Mouse (Mus musculus): ENCODE data around the gene Adgrv1. TPM values are rescaled to one million over a fixed set of nuclear protein-coding genes. Genes with fewer than 3 reads are reported as not detected.

The Adgrv1 gene
- polyA plus RNA-seq, 1 experiment from 2014 or later, result 0.37 TPM

DNA sequence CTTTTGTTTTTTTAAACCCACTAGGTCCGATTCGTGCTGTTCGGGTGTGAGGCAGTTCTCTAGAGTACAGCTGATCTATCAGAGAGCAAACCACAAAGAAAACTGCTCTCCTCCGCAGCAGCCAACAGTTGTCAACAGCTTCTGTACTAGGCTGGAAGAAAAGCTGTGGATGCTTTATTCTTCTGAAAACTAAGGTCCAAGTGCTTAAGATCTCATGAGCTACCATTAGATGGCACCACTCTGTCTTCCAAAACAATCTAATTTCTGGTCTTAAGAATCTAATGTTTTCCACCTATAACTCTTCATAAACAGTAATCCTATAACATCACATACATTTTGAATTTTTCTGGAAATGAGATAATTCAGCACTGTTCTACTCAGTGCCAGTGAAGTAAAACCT lies 22.6 kb downstream of the Adgrv1 start:
- in situ Hi-C loops (cut with MboI; ENCODE audit: low pct_unique_long_range_greater_than_20kb), result no loop called here
- no peak for DNase-seq (ENCODE audit: low read depth, low spot score)
- no peak for ATAC-seq
- CTCF ChIA-PET, result interaction anchor here (1.3 kb wide), 2 partner anchors 17 to 30 kb away, joined by 3 to 5 read pairs; no protein-coding TSS in a partner anchor
- no peak for TF ChIP-seq CTCF (IDR thresholded peaks at IDR 0.05)
- peaks cover 15% of the 10 kb centered on the region for H3K27me3 ChIP-seq
- POLR2A ChIA-PET, result no interaction called here

DNA sequence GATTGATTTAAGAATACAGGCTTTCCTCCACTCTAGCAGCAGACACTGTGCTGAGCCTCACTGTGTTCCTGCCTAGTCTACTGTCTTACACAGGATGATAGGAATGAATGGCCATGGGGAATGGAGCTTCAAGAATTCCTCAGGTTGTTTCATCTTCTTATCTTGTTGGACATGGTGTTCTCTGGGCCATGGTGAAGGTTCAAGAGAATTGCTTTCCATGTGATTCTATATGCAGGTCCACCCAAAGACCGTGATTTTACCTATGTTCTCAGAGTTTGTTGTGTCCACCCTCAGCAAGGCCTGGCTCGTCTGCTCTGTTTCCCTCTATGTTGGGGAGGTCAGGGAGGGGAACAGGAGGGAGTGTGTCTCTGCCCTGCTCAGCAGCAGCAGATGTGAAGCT lies 26.0 kb downstream of the Adgrv1 start:
- CTCF ChIA-PET, result no interaction called here
- POLR2A ChIA-PET, result no interaction called here
- in situ Hi-C loops (cut with MboI; ENCODE audit: low pct_unique_long_range_greater_than_20kb), result no loop called here
- ATAC-seq (no peak), DNase-seq (ENCODE audit: low read depth, low spot score) (no peak)
- no peak for TF ChIP-seq CTCF (IDR thresholded peaks at IDR 0.05)
- peaks cover 8% of the 10 kb centered on the region for H3K27me3 ChIP-seq

DNA sequence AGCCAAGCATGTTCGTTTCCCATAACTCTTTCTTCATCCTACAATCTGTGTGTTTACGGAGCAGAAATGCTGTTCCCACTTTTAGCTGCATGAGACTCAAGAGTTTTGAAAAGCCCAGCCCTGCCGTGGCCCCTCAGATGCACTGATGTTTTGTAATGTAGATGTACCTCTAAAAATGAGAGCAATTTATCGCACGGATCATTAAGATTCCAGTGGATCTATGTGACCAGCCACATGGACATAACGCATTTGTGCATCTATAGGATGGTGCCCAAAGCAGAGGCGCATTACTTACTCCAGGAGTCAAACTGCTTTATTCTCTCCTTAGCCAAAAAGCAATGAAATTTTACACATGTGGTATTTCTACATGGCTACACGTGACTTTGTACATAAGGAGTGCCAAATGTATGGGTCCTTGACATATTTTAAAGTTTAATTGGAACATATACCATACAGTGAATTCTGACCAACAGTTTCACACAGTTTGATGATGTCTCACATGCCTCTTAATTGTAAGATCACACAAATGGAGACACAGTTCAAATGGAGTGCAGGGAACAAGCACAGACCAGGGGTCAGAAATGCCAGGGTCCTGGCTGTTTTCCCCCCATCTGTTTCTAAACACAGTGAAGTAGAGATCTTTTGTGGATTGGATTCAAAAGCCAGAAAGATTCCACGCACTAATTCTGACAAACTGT lies 35.9 kb downstream of the Adgrv1 start:
- CTCF ChIA-PET, result no interaction called here
- no peak for ATAC-seq
- in situ Hi-C loops (cut with MboI; ENCODE audit: low pct_unique_long_range_greater_than_20kb), result no loop called here
- POLR2A ChIA-PET, result no interaction called here
- no peak for TF ChIP-seq CTCF (IDR thresholded peaks at IDR 0.05)
- H3K27me3 ChIP-seq, result no peaks in the 10 kb centered on the region
- DNase-seq (ENCODE audit: low read depth, low spot score), result no peak

DNA sequence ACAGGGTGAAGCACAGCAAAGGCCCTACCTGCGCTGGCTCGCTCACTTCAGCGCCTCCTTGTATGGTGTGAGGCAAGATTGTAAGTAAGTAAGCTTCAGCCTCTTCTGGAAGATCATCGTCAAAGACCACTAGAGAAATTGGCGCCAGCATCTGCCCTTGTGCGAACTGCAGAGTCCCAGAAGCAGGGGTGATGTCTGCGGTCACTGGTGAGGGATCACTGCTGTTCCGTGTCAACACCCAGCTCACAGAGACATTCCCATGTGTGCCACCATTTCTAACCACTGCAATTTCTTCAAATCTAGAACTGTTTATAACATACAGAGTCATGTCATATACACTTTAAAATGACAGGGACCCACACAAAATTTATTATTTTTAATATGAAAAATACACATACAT lies 54.3 kb downstream of the Adgrv1 start:
- DNase-seq (ENCODE audit: low read depth, low spot score), result no peak
- peaks cover 14% of the 10 kb centered on the region for H3K27me3 ChIP-seq
- TF ChIP-seq CTCF (IDR thresholded peaks at IDR 0.05), result no peak
- ChIA-PET CTCF (no interaction called here), POLR2A (no interaction called here)
- no peak for ATAC-seq
- in situ Hi-C loops (cut with MboI; ENCODE audit: low pct_unique_long_range_greater_than_20kb), result no loop called here

DNA sequence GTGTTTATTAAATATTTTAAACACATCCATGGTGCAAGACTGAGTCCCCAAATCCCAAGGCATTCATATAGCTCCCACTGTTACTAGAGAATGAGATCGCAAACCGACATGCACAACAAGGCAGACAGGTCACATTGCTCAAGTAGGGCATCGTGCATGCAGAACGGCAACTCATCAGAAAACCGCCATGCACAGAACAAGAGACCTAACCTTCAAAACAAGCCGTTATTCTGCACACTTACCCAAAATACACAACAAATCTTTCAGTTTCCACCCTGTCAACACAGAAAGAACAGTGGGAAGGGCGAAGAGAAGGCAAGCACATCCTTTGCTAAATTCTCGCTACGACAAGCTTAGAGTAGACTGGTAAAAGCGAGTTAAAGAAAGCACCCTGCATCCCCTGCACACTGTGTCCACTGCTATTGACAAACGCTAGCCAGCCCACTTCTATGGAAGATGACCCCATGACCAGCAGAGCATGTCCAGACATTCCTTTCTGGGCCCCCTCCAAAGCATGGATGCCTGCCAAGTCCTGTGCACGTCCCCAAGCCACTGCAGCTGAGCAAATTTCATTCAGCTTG lies 62.6 kb downstream of the Adgrv1 start:
- CTCF ChIA-PET, result no interaction called here
- POLR2A ChIA-PET, result no interaction called here
- DNase-seq (ENCODE audit: low read depth, low spot score) (peak; percentile 24), ATAC-seq (peak; percentile 70)
- H3K27me3 ChIP-seq, result no peaks in the 10 kb centered on the region
- TF ChIP-seq CTCF (IDR thresholded peaks at IDR 0.05), result no peak
- in situ Hi-C loops (cut with MboI; ENCODE audit: low pct_unique_long_range_greater_than_20kb), result no loop called here

DNA sequence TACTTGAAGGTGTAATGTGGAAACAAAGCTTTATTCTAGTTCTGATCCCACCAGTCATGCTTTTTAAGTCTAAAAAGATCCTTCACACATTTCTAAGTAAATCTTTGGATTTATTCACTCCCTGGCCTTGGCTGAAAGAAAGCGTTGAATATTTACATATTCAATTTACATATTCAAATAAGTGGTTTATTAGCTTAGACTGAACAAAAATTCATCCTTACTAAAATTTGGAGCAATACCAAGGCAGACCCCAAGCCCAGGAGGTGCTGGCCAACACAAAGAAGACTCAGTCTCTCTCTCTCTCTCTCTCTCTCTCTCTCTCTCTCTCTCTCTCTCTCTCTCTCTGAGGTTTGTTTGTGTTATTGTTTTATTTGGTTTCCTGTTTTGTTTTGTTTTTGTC lies 82.9 kb downstream of the Adgrv1 start:
- in situ Hi-C loops (cut with MboI; ENCODE audit: low pct_unique_long_range_greater_than_20kb), result no loop called here
- ChIA-PET POLR2A (no interaction called here), CTCF (no interaction called here)
- DNase-seq (ENCODE audit: low read depth, low spot score) (no peak), ATAC-seq (no peak)
- no peak for TF ChIP-seq CTCF (IDR thresholded peaks at IDR 0.05)
- no peaks in the 10 kb centered on the region for H3K27me3 ChIP-seq

DNA sequence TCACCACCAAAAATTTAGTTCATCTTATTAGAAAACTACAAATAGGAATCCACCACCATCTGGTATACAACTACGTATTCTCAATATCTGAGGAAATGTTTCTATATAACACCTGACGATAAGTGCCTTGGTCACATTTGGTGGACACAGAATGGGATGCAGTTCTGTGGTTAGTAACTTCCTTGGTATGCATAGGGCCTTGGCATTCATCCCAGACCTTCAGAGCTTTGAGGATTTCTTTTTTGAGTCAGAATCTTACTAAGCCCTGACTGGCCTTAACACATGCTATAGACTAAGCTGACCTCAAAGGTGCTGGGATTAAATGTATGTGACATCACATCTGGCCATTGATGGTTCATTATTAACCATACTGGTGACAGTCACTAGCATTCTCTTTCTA lies 98.0 kb downstream of the Adgrv1 start:
- DNase-seq (ENCODE audit: low read depth, low spot score), result peak; percentile 22
- peak; percentile 31 for ATAC-seq
- in situ Hi-C loops (cut with MboI; ENCODE audit: low pct_unique_long_range_greater_than_20kb), result no loop called here
- no peak for TF ChIP-seq CTCF (IDR thresholded peaks at IDR 0.05)
- ChIA-PET CTCF (interaction anchor here (0.9 to 1.1 kb wide), 2 partner anchors 10 to 107 kb away, joined by 3 to 6 read pairs; no protein-coding TSS in a partner anchor), POLR2A (no interaction called here)
- no peaks in the 10 kb centered on the region for H3K27me3 ChIP-seq

DNA sequence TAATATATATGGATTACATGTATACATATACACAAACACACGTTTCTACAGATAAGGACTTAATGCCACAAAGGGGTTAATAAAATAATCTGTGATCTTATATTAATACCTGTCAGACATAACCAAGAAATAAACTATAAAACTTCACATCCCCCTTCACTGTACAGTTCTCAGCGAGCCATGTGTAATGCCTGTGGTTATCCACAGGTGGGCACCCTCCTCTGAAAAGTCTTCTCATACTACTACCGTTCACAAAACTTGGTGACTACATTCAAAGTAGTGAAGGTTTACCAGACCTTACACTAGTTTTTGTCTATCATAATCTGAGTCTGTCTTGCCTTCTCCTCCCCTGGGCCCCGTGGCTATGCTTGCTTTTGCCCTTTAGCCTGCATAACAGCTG lies 106.3 kb downstream of the Adgrv1 start:
- CTCF ChIA-PET, result interaction anchor here (1.3 to 2.3 kb wide), 3 partner anchors 54 to 237 kb away, joined by 3 to 10 read pairs (median 4); no protein-coding TSS in a partner anchor
- in situ Hi-C loops (cut with MboI; ENCODE audit: low pct_unique_long_range_greater_than_20kb), result loop anchor here (5.0 kb wide), 1 partner anchor 241 kb away; no protein-coding TSS in a partner anchor
- POLR2A ChIA-PET, result no interaction called here
- ATAC-seq (no peak), DNase-seq (ENCODE audit: low read depth, low spot score) (no peak)
- no peaks in the 10 kb centered on the region for H3K27me3 ChIP-seq
- TF ChIP-seq CTCF (IDR thresholded peaks at IDR 0.05), result peak; percentile 52

DNA sequence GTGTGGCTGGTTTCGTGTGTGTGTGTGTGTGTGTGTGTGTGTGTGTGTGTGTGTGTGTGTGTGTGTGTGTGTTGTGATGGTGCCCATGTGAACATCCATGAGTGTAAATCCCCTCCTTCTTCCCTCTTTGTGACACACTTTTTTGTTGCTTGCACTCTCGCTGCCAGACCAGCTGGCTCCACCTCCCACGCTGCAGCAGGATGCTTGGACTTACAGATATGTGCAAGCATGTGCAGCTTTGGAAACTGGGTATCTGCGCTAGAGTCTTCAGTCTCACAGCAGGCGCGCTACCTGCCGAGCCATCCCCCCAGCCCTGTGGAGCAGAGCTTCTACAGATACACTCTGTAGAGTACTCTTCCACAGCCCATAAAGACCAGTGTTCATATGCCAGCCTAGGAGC lies 122.8 kb downstream of the Adgrv1 start:
- peaks cover 12% of the 10 kb centered on the region for H3K27me3 ChIP-seq
- in situ Hi-C loops (cut with MboI; ENCODE audit: low pct_unique_long_range_greater_than_20kb), result no loop called here
- no peak for ATAC-seq
- POLR2A ChIA-PET, result no interaction called here
- DNase-seq (ENCODE audit: low read depth, low spot score), result no peak
- TF ChIP-seq CTCF (IDR thresholded peaks at IDR 0.05), result no peak
- CTCF ChIA-PET, result no interaction called here

DNA sequence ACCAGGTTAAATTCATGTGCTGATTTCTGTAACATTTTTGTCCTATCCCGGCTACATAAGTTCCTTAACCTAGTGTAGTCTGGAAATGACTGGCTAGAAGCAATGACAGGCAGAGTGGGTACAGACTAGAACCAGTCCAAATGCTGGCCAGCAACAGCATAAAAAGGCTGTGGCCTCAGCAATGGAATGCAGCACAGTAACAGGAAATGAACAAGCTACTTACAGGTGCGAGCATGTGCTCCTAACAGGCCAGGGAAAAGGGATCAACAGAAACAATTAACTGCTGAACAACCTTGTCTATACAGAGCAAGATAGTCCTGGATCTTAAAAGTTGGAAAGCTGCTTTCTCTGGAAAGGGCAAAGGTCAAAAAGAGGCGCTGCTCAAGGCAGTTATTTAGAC lies 135.9 kb downstream of the Adgrv1 start:
- POLR2A ChIA-PET, result no interaction called here
- H3K27me3 ChIP-seq, result no peaks in the 10 kb centered on the region
- CTCF ChIA-PET, result no interaction called here
- in situ Hi-C loops (cut with MboI; ENCODE audit: low pct_unique_long_range_greater_than_20kb), result no loop called here
- DNase-seq (ENCODE audit: low read depth, low spot score), result no peak
- no peak for TF ChIP-seq CTCF (IDR thresholded peaks at IDR 0.05)
- no peak for ATAC-seq

DNA sequence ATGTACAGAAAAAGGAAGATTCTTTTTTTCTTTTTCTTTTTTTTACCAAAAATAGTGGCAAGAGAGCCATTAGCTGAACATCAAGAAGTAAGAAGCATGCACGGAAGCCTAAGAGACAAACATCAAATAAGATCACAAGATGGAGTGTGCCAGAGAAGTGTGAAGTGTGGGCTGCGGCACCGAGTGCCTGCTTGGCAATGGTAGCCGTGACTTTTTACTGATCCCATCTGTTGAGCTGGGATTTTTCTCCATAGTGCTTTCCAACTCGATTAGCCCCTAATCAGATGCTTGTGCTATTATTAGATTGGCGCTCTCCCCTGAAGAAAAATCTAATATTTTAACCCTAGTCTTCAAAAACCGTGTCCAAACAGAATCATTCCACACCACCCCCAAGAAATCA lies 141.0 kb downstream of the Adgrv1 start:
- ChIA-PET POLR2A (no interaction called here), CTCF (interaction anchor here (1.0 kb wide), 1 partner anchor 14 kb away, joined by 3 read pairs; no protein-coding TSS in a partner anchor)
- ATAC-seq (no peak), DNase-seq (ENCODE audit: low read depth, low spot score) (no peak)
- no peaks in the 10 kb centered on the region for H3K27me3 ChIP-seq
- no peak for TF ChIP-seq CTCF (IDR thresholded peaks at IDR 0.05)
- in situ Hi-C loops (cut with MboI; ENCODE audit: low pct_unique_long_range_greater_than_20kb), result no loop called here
